Mouse (Mus musculus) midbrain, embryonic 16.5 days (tissue): ENCODE measurements around the gene Lgr6. TPM values are rescaled to one million over a fixed set of nuclear protein-coding genes. Genes with fewer than 3 reads are reported as not detected.

Source experiments
- ATAC-seq: fragments of 200-750 bp; cut with Nextera tagmentation; 2 replicates; pipeline ENCODE4 v1.8.0; 2017; ENCODE audit warnings: moderate TSS enrichment
- H3K27ac ChIP-seq: fragments of 300-500 bp; sonication (generic); 2 replicates; pipeline ENCODE4 v1.5.1; 2014; ENCODE audit warnings: mild to moderate bottlenecking, low read length, mixed read lengths
- H3K27me3 ChIP-seq: fragments of 300-500 bp; sonication (generic); 2 replicates; pipeline ENCODE4 v1.6.1; 2014; ENCODE audit warnings: low read depth, low read length, mixed read lengths; ENCODE audit not compliant: control insufficient read depth, insufficient read depth
- H3K36me3 ChIP-seq: fragments of 300-500 bp; sonication (generic); 2 replicates; pipeline ENCODE4 v1.6.1; 2014; ENCODE audit warnings: mild to moderate bottlenecking, low read length, moderate library complexity, mixed read lengths; ENCODE audit not compliant: control insufficient read depth, insufficient read depth
- H3K4me1 ChIP-seq: fragments of 300-500 bp; sonication (generic); 2 replicates; pipeline ENCODE4 v1.6.1; 2014; ENCODE audit warnings: mild to moderate bottlenecking, low read length, mixed read lengths; ENCODE audit not compliant: control insufficient read depth, insufficient read depth
- H3K4me2 ChIP-seq: fragments of 300-500 bp; sonication (generic); 2 replicates; pipeline ENCODE4 v1.6.1; 2014; ENCODE audit warnings: mild to moderate bottlenecking, low read length, mixed read lengths
- H3K4me3 ChIP-seq: fragments of 300-500 bp; sonication (generic); 2 replicates; pipeline ENCODE4 v1.5.1; 2014; ENCODE audit warnings: low read depth, mild to moderate bottlenecking, low read length, moderate library complexity, mixed read lengths
- H3K9ac ChIP-seq: fragments of 300-500 bp; sonication (generic); 2 replicates; pipeline ENCODE4 v1.6.1; 2014; ENCODE audit warnings: low read depth, low read length, mixed read lengths
- H3K9me3 ChIP-seq: fragments of 300-500 bp; sonication (generic); replicated peaks from 2 replicates; pipeline ENCODE4 v1.6.1; 2014; ENCODE audit warnings: mild to moderate bottlenecking, low read length, mixed read lengths; ENCODE audit not compliant: control insufficient read depth, poor library complexity, severe bottlenecking
- WGBS: fragments of 180-500 bp; shearing (Covaris S2); extraction: QIAGEN DNeasy Blood & Tissue Kit; methylation state at CpG from one replicate; pipeline ENCODE4 v1.1.7; 2014; 5-methylcytosine and 5-hydroxymethylcytosine counted together
- polyA plus RNA-seq: library from polyadenylated mRNA; unstranded; fragments of >200 nt; fragmentation: Nextera tagmentation; extraction: Ambion mirVana; gene quantifications from 2 replicates; pipeline ENCODE4 v1.2.1, GENCODE M21; 2015

Lgr6 gene
- polyA plus RNA-seq, 1 experiment from 2014 or later, result 1.2 TPM

- Histone ChIP-seq H3K4me3 (no peak overlapping the region), H3K27me3 (no peaks in the 10 kb centered on the region), H3K9ac (no peak overlapping the region), H3K9me3 (no peaks in the 10 kb centered on the region), H3K27ac (no peak overlapping the region), H3K4me1 (no peaks in the 10 kb centered on the region; the same call in 1 of the 2 replicates), H3K36me3 (no peaks in the 10 kb centered on the region), H3K4me2 (no peak overlapping the region)
- ATAC-seq, result no peak
- 47% methylated on average over 6 of the region's 6 CpGs for WGBS
Measured at GRCm38 (mm10) chr1:135131034-135131433, 26.0 kb upstream of the Lgr6 start.

GRCm38 (mm10) chr1:135130376-135131018 is 25.4 kb upstream of the Lgr6 start:
- no peak overlapping the region for H3K9ac ChIP-seq
- no peaks in the 10 kb centered on the region; the same call in 1 of the 2 replicates for H3K4me1 ChIP-seq
- 67% methylated on average over 2 of the region's 2 CpGs for WGBS
- no peak overlapping the region for H3K27ac ChIP-seq
- H3K4me3 ChIP-seq, result no peak overlapping the region
- H3K9me3 ChIP-seq, result no peaks in the 10 kb centered on the region
- H3K36me3 ChIP-seq, result no peaks in the 10 kb centered on the region
- no peaks in the 10 kb centered on the region for H3K27me3 ChIP-seq
- no peak for ATAC-seq
- no peak overlapping the region for H3K4me2 ChIP-seq

GRCm38 (mm10) chr1:135129543-135130183 is 24.6 kb upstream of the Lgr6 start:
- WGBS, result 60% methylated on average over 9 of the region's 9 CpGs
- Histone ChIP-seq H3K9me3 (no peaks in the 10 kb centered on the region), H3K27ac (no peak overlapping the region), H3K4me1 (no peaks in the 10 kb centered on the region; the same call in 1 of the 2 replicates), H3K9ac (no peak overlapping the region), H3K36me3 (no peaks in the 10 kb centered on the region), H3K4me3 (no peak overlapping the region), H3K27me3 (no peaks in the 10 kb centered on the region), H3K4me2 (no peak overlapping the region)
- no peak for ATAC-seq

- H3K27ac ChIP-seq, result no peak overlapping the region
- ATAC-seq, result no peak
- no peak overlapping the region for H3K4me2 ChIP-seq
- H3K4me3 ChIP-seq, result no peak overlapping the region
- no peaks in the 10 kb centered on the region for H3K9me3 ChIP-seq
- no peaks in the 10 kb centered on the region for H3K27me3 ChIP-seq
- no peaks in the 10 kb centered on the region; the same call in 1 of the 2 replicates for H3K4me1 ChIP-seq
- H3K36me3 ChIP-seq, result no peaks in the 10 kb centered on the region
- 27% methylated on average over 9 of the region's 9 CpGs for WGBS
- H3K9ac ChIP-seq, result no peak overlapping the region; the same call in 1 of the 2 replicates
Measured at GRCm38 (mm10) chr1:135128986-135129385, 23.9 kb upstream of the Lgr6 start.

GRCm38 (mm10) chr1:135128011-135128441 is 22.9 kb upstream of the Lgr6 start:
- Histone ChIP-seq H3K4me1 (no peaks in the 10 kb centered on the region; the same call in 1 of the 2 replicates), H3K9me3 (no peaks in the 10 kb centered on the region), H3K4me2 (no peak overlapping the region), H3K27ac (no peak overlapping the region), H3K27me3 (no peaks in the 10 kb centered on the region), H3K4me3 (no peak overlapping the region), H3K9ac (no peak overlapping the region), H3K36me3 (no peaks in the 10 kb centered on the region)
- no peak for ATAC-seq
- WGBS, result 57% methylated on average over 5 of the region's 6 CpGs

GRCm38 (mm10) chr1:135126443-135127027 is 21.5 kb upstream of the Lgr6 start:
- H3K27me3 ChIP-seq, result no peaks in the 10 kb centered on the region
- 70% methylated on average over 4 of the region's 4 CpGs for WGBS
- H3K4me3 ChIP-seq, result no peak overlapping the region
- no peak overlapping the region for H3K4me2 ChIP-seq
- H3K27ac ChIP-seq, result no peak overlapping the region
- no peaks in the 10 kb centered on the region for H3K36me3 ChIP-seq
- no peak for ATAC-seq
- H3K9ac ChIP-seq, result 0 out of 2 replicates have a peak overlapping the region, but pooled peaks have one; percentile 6
- H3K9me3 ChIP-seq, result no peaks in the 10 kb centered on the region
- H3K4me1 ChIP-seq, result no peaks in the 10 kb centered on the region; the same call in 1 of the 2 replicates

GRCm38 (mm10) chr1:135125990-135126389 is 20.9 kb upstream of the Lgr6 start:
- no peak for ATAC-seq
- H3K9ac ChIP-seq, result 0 out of 2 replicates have a peak overlapping the region, but pooled peaks have one; percentile 6
- no peak overlapping the region for H3K27ac ChIP-seq
- H3K4me3 ChIP-seq, result no peak overlapping the region
- no peaks in the 10 kb centered on the region for H3K27me3 ChIP-seq
- no peaks in the 10 kb centered on the region for H3K36me3 ChIP-seq
- no peaks in the 10 kb centered on the region for H3K9me3 ChIP-seq
- 63% methylated on average over 8 of the region's 8 CpGs for WGBS
- no peak overlapping the region for H3K4me2 ChIP-seq
- no peaks in the 10 kb centered on the region; the same call in 1 of the 2 replicates for H3K4me1 ChIP-seq

- ATAC-seq, result no peak
- Histone ChIP-seq H3K4me3 (no peak overlapping the region), H3K27ac (no peak overlapping the region), H3K4me2 (no peak overlapping the region), H3K4me1 (no peaks in the 10 kb centered on the region; the same call in 1 of the 2 replicates), H3K36me3 (no peaks in the 10 kb centered on the region), H3K9ac (no peak overlapping the region), H3K9me3 (no peaks in the 10 kb centered on the region), H3K27me3 (no peaks in the 10 kb centered on the region)
- WGBS, result 93% methylated on average over 8 of the region's 8 CpGs
Measured at GRCm38 (mm10) chr1:135124573-135125363, 19.7 kb upstream of the Lgr6 start.
